Mouse (Mus musculus) Muller cell, postnatal 12 days (primary cell): ENCODE measurements around the gene Pth1r.
A peak's percentile ranks its signal among the peaks of the same experiment; 100 is the strongest.

ENCODE experiments used
- DNase-seq: peaks from one replicate; pipeline ENCODE4 v3.0.0-alpha.2; 2015; ENCODE audit errors: inconsistent ontology term

The Pth1r gene

DNA sequence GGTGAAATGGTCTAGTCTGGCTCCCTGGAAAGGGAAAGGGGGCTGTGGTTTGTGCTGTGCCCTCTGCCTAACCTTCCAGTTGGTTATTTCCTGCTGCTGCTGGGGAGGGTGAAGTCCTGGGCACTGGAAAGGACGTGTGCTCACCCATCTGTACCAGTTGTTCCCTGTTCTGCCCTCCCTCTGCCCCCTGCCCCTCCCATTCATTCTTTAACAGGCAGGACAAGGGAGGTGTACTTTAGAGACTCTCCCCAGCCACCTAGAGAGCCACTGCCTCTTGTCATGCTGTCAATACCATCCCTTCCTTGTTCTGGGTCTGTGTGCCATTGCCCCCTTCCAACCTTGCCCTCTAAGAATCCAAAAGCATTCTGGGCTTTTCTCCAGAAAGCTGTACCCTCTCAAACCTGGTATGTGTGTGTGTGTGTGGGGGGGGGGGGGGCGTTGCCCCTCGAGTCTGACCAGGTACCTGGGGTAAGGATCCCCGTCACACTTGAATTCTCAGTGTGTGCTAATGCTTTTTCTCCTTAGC is 63.3 kb downstream of the Pth1r start:
- DNase-seq, result no peak

GRCm38 (mm10) chr9:110682697-110683096 is 64.2 kb downstream of the Pth1r start:
- peak; percentile 28 for DNase-seq

GRCm38 (mm10) chr9:110682255-110682654 is 64.7 kb downstream of the Pth1r start:
- peak; percentile 73 for DNase-seq

DNA sequence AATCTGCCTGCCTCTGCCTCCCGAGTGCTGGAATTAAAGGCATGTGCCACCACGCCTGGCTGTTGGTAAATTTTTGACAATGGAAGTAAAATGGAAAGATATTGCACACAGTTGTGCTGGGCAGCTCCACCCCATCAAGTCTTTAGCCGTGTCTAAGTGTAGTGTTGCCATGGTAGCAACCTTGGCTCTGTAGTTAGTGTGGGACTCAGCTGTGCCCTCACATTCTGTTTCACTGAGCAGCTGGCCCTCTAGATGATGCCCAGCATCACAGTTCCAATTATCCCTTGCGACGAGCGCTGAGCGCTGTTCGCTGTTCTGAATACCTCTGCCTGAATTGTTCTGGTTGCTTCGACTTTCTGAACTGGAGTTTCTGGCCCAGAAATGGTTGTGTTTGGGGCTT is 65.1 kb downstream of the Pth1r start:
- peak; percentile 48 for DNase-seq

DNA sequence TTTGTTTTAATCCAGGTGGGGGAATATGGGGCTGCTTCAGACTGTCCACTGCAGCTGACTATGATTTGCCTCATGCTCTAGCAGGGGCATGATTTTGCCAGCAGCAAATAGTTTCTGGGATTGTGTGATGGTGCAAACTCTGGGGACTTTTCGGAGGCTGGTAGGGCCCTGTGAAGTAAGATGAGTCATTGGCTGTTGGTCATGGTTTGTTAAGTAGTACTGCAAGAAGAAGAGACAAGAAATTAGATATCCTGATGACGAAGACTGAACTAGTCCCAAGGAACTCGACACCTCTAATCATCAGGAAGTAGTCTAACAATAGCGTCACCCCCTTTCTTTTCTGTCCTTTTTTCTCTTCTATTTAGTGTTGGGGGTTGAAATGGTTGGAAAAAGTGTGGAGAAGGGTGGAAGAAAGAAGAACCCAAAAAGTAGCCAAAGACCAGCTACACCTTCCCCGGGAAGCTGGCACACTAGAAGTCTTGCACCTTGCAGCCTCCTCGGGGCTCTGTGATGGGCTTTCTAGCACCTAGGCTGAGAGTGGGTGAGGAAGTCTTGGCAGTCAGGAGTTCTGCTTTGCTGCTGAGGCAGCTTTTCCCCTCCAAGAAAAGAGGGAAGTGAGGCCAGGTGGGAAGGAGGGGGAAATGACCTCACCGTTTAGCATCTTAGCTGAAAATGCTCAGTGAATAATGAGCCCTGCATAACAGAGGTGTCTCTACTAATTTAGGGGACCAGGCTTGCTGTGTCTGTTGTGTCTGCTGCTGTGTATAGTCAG is 66.0 kb downstream of the Pth1r start:
- no peak for DNase-seq

DNA sequence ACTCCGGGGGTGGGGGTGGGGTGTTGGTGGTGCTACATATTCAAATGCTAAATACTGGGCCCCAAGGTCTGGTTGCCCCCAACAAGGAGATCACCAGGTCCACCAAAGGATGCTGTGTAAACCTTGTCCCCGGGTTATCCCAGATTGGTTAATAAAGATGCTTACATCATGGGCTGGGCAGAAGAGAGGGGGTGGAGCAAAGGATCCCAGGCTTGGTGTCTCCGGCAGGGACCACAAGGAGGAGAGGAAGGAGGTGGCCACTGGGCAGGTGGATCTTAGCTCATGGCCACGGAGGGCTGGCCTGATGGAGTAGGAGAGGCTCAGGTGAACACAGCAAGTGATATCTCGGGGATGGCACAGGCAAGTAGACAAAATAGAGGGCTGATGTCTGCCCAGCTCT is 68.1 kb downstream of the Pth1r start:
- no peak for DNase-seq

DNA sequence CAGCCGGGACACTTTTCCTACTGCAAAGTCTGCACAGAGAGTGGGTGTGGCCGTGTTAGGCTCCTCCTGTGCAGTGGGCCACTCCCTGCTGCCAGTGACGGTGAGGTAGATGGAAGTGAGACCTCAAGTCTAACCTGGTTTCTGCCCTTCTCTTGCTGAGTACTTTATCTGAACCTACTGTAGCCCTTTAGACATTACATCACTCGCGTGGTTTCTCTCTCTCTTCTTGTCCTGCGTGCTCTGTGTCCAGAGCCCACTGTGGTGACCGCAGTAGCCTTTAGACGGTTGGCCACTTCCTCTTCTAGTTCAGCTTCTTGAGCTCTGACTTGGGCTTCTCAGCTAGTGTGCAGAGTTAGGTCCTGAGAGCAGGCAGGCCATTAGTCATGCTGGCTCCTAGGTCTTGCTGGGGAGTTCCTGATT is 70.4 kb downstream of the Pth1r start:
- no peak for DNase-seq

DNA sequence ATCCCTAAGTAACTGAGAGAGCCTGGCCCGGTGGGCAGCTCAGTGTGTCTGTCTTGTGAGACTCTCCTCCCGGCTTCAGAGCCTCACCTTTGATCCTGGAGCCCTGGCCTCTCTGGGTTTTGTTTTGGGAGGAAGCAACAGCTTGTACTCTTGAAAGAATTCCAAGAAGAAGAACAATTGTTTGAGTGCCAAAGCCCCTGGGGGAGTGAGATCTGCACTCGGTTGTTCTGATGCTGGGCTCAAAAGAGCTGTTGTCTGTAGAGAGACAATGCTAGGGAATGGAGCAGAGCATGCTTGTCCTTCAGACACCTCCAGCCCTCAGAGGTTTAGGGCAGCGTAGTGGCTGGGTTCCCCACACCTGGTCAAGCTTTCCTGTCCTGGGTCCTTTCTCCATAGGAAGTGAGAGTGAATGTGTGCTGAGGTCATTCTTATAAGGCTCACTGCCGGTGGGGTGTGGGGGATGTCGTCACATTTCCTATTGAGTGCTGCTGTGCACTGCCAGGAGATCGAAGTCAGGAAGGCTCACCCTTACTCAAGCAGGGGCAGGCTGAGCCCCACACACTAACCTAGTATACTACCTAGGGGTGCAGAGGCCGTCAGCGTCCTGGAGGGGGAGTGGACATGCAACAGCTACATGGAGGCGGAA is 73.7 kb downstream of the Pth1r start:
- peak; percentile 67 for DNase-seq

GRCm38 (mm10) chr9:110672462-110673106 is 74.4 kb downstream of the Pth1r start:
- DNase-seq, result no peak
